Mouse (Mus musculus): Measurements from ENCODE around the gene Adra2b. TPM values are rescaled to one million over a fixed set of nuclear protein-coding genes. Genes with fewer than 3 reads are reported as not detected.

Gene Adra2b
- polyA plus RNA-seq, 1 experiment from 2014 or later = 12.0 TPM

GRCm38 (mm10) chr2:127323667-127324066 lies 39.3 kb upstream of the Adra2b start:
- ATAC-seq (replicated peaks; ENCODE audit: insufficient number of reproducible peaks, low FRiP score, low TSS enrichment) = no peak
- Histone ChIP-seq H3K27ac (ENCODE audit: low read depth, low read length) (no peak overlapping the region), H3K4me2 (no peak overlapping the region), H3K9me3 (replicated peaks; ENCODE audit: control insufficient read depth, low read length) (no peaks in the 10 kb centered on the region), H3K36me3 (ENCODE audit: control insufficient read depth, insufficient read depth, low read length) (no peaks in the 10 kb centered on the region), H3K4me3 (ENCODE audit: low read depth, low read length) (no peak overlapping the region), H3K4me1 (ENCODE audit: control insufficient read depth, insufficient read depth, low read length) (0 out of 2 replicates have a peak, but pooled peaks cover 5% of the 10 kb centered on the region), H3K9ac (ENCODE audit: low read depth, low read length) (no peak overlapping the region), H3K27me3 (ENCODE audit: control insufficient read depth, insufficient read depth, low read length) (no peaks in the 10 kb centered on the region; the same call in 1 of the 2 replicates)
- 53% methylated on average over 1 of the region's 1 CpGs for WGBS (ENCODE audit: insufficient replicate concordance)

- Histone ChIP-seq H3K9me3 (replicated peaks; ENCODE audit: control insufficient read depth, low read length) (no peaks in the 10 kb centered on the region), H3K4me3 (ENCODE audit: low read depth, low read length) (no peak overlapping the region), H3K27me3 (ENCODE audit: control insufficient read depth, insufficient read depth, low read length) (no peaks in the 10 kb centered on the region; the same call in 1 of the 2 replicates), H3K27ac (ENCODE audit: low read depth, low read length) (no peak overlapping the region), H3K36me3 (ENCODE audit: control insufficient read depth, insufficient read depth, low read length) (no peaks in the 10 kb centered on the region), H3K4me2 (no peak overlapping the region), H3K4me1 (ENCODE audit: control insufficient read depth, insufficient read depth, low read length) (peaks cover 8% of the 10 kb centered on the region; the same call in 1 of the 2 replicates), H3K9ac (ENCODE audit: low read depth, low read length) (no peak overlapping the region)
- 47% methylated on average over 7 of the region's 7 CpGs for WGBS (ENCODE audit: insufficient replicate concordance)
- no peak for ATAC-seq (replicated peaks; ENCODE audit: insufficient number of reproducible peaks, low FRiP score, low TSS enrichment)
Measured at GRCm38 (mm10) chr2:127324456-127324855, 38.6 kb upstream of the Adra2b start.

GRCm38 (mm10) chr2:127328090-127328851 lies 34.7 kb upstream of the Adra2b start:
- Histone ChIP-seq H3K9ac (ENCODE audit: low read depth, low read length) (no peak overlapping the region), H3K4me3 (ENCODE audit: low read depth, low read length) (no peak overlapping the region), H3K27ac (ENCODE audit: low read depth, low read length) (peak overlapping the region; percentile 55), H3K4me2 (no peak overlapping the region), H3K36me3 (ENCODE audit: control insufficient read depth, insufficient read depth, low read length) (no peaks in the 10 kb centered on the region), H3K27me3 (ENCODE audit: control insufficient read depth, insufficient read depth, low read length) (no peaks in the 10 kb centered on the region; the same call in 1 of the 2 replicates), H3K9me3 (replicated peaks; ENCODE audit: control insufficient read depth, low read length) (no peaks in the 10 kb centered on the region), H3K4me1 (ENCODE audit: control insufficient read depth, insufficient read depth, low read length) (peaks cover 18% of the 10 kb centered on the region)
- ATAC-seq (replicated peaks; ENCODE audit: insufficient number of reproducible peaks, low FRiP score, low TSS enrichment) = peak; percentile 40; the same call in 1 of the 2 replicates
- WGBS (ENCODE audit: insufficient replicate concordance) = 56% methylated on average over 12 of the region's 12 CpGs

GRCm38 (mm10) chr2:127332807-127333570 lies 30.0 kb upstream of the Adra2b start:
- no peak overlapping the region for H3K27ac ChIP-seq (ENCODE audit: low read depth, low read length)
- no peaks in the 10 kb centered on the region for H3K9me3 ChIP-seq (replicated peaks; ENCODE audit: control insufficient read depth, low read length)
- H3K9ac ChIP-seq (ENCODE audit: low read depth, low read length) = no peak overlapping the region
- no peak overlapping the region for H3K4me3 ChIP-seq (ENCODE audit: low read depth, low read length)
- no peak overlapping the region for H3K4me2 ChIP-seq
- H3K4me1 ChIP-seq (ENCODE audit: control insufficient read depth, insufficient read depth, low read length) = peaks cover 36% of the 10 kb centered on the region
- peaks cover 15% of the 10 kb centered on the region for H3K27me3 ChIP-seq (ENCODE audit: control insufficient read depth, insufficient read depth, low read length)
- WGBS (ENCODE audit: insufficient replicate concordance) = 66% methylated on average over 14 of the region's 14 CpGs
- no peak for ATAC-seq (replicated peaks; ENCODE audit: insufficient number of reproducible peaks, low FRiP score, low TSS enrichment)
- H3K36me3 ChIP-seq (ENCODE audit: control insufficient read depth, insufficient read depth, low read length) = no peaks in the 10 kb centered on the region

DNA sequence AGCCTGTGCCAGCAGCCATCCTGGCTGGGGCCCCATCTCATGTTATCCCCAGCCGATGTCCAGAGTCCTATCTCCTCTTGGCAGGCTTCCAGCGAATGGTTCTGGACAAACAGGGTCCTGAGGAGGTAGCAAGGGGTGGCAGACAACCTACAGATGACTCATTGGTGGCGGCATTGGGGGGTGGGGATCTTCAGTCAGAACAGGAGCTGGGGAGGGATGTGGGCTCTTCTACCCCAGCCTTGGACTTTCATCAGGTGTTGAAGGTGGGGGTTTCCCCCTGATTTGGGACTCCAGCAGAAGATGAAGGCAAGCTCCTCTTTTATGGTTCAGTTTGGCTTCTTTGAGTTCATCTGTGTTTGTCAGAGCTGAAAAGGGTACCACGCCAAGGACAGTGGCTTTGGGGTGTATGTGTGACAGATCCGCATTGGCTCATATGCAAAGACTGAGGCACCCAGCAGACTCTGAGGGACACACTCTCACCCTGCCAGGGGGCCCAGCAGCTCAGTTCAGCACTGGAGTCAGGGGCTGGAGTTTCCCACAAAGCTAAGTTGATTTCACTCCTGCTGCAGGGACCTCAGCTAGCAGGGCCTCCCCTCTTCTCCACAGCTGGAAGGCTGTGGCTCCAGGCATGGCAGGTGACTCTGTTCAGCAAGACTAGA lies 28.9 kb upstream of the Adra2b start:
- Histone ChIP-seq H3K4me3 (ENCODE audit: low read depth, low read length) (no peak overlapping the region), H3K27ac (ENCODE audit: low read depth, low read length) (no peak overlapping the region), H3K9me3 (replicated peaks; ENCODE audit: control insufficient read depth, low read length) (no peaks in the 10 kb centered on the region), H3K4me2 (no peak overlapping the region), H3K27me3 (ENCODE audit: control insufficient read depth, insufficient read depth, low read length) (peaks cover 17% of the 10 kb centered on the region), H3K4me1 (ENCODE audit: control insufficient read depth, insufficient read depth, low read length) (peaks cover 34% of the 10 kb centered on the region), H3K9ac (ENCODE audit: low read depth, low read length) (no peak overlapping the region), H3K36me3 (ENCODE audit: control insufficient read depth, insufficient read depth, low read length) (no peaks in the 10 kb centered on the region)
- no peak for ATAC-seq (replicated peaks; ENCODE audit: insufficient number of reproducible peaks, low FRiP score, low TSS enrichment)
- WGBS (ENCODE audit: insufficient replicate concordance) = 43% methylated on average over 5 of the region's 5 CpGs

DNA sequence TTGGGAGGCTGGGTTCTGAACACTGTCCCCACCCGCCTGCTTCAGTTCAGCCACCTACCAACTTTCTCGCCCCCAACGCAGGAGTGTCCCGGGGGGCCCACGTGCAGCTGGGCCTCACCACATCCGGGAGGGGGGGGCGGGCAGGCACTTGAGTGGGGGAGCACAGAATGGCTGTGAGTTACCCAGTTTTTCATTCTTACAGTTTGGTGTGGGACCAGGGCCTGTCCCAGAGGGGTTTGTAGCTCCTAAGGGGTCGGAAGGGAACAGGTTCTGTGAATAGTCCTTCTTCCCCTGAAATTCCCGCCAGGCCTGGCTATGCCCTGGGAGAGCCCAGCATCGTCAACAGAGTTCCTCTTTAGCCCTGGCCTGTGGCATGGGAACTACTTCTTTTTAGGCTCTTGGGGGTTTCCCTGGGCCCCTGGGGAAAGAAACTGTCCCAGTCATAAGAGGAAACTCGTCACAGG lies 27.9 kb upstream of the Adra2b start:
- Histone ChIP-seq H3K9ac (ENCODE audit: low read depth, low read length) (no peak overlapping the region), H3K27me3 (ENCODE audit: control insufficient read depth, insufficient read depth, low read length) (peaks cover 17% of the 10 kb centered on the region), H3K4me1 (ENCODE audit: control insufficient read depth, insufficient read depth, low read length) (peaks cover 28% of the 10 kb centered on the region), H3K27ac (ENCODE audit: low read depth, low read length) (no peak overlapping the region), H3K36me3 (ENCODE audit: control insufficient read depth, insufficient read depth, low read length) (no peaks in the 10 kb centered on the region), H3K4me3 (ENCODE audit: low read depth, low read length) (no peak overlapping the region), H3K4me2 (no peak overlapping the region; the same call in 1 of the 2 replicates), H3K9me3 (replicated peaks; ENCODE audit: control insufficient read depth, low read length) (no peaks in the 10 kb centered on the region)
- no peak for ATAC-seq (replicated peaks; ENCODE audit: insufficient number of reproducible peaks, low FRiP score, low TSS enrichment)
- 41% methylated on average over 11 of the region's 11 CpGs for WGBS (ENCODE audit: insufficient replicate concordance)

- Histone ChIP-seq H3K9ac (ENCODE audit: low read depth, low read length) (peak within 1 kb of the TSS; percentile 75), H3K36me3 (ENCODE audit: control insufficient read depth, insufficient read depth, low read length) (no peaks in the 10 kb centered on the region), H3K27me3 (ENCODE audit: control insufficient read depth, insufficient read depth, low read length) (peaks cover 17% of the 10 kb centered on the region), H3K27ac (ENCODE audit: low read depth, low read length) (peak within 1 kb of the TSS; percentile 64), H3K4me2 (peak within 1 kb of the TSS; percentile 91), H3K4me3 (ENCODE audit: low read depth, low read length) (peak within 1 kb of the TSS; percentile 66), H3K4me1 (ENCODE audit: control insufficient read depth, insufficient read depth, low read length) (peaks cover 28% of the 10 kb centered on the region), H3K9me3 (replicated peaks; ENCODE audit: control insufficient read depth, low read length) (no peaks in the 10 kb centered on the region)
- peak; percentile 81 for ATAC-seq (replicated peaks; ENCODE audit: insufficient number of reproducible peaks, low FRiP score, low TSS enrichment)
- under 1% methylated on average over 60 of the region's 76 CpGs for WGBS (ENCODE audit: insufficient replicate concordance)
Measured at GRCm38 (mm10) chr2:127335767-127336496, 27.1 kb upstream of the Adra2b start, which contains the start of gene Dusp2. Gene Dusp2 (plus strand): TSS chr2:127336159.

- 1% methylated on average over 33 of the region's 33 CpGs for WGBS (ENCODE audit: insufficient replicate concordance)
- Histone ChIP-seq H3K27ac (ENCODE audit: low read depth, low read length) (peak overlapping the region; percentile 64), H3K9ac (ENCODE audit: low read depth, low read length) (peak overlapping the region; percentile 75), H3K4me2 (peak overlapping the region; percentile 91), H3K4me1 (ENCODE audit: control insufficient read depth, insufficient read depth, low read length) (peaks cover 28% of the 10 kb centered on the region), H3K9me3 (replicated peaks; ENCODE audit: control insufficient read depth, low read length) (no peaks in the 10 kb centered on the region), H3K27me3 (ENCODE audit: control insufficient read depth, insufficient read depth, low read length) (peaks cover 17% of the 10 kb centered on the region), H3K36me3 (ENCODE audit: control insufficient read depth, insufficient read depth, low read length) (no peaks in the 10 kb centered on the region), H3K4me3 (ENCODE audit: low read depth, low read length) (peak overlapping the region; percentile 66)
- ATAC-seq (replicated peaks; ENCODE audit: insufficient number of reproducible peaks, low FRiP score, low TSS enrichment) = no peak
Measured at GRCm38 (mm10) chr2:127336497-127336832, 26.5 kb upstream of the Adra2b start.
